In the genomic region with DNA sequence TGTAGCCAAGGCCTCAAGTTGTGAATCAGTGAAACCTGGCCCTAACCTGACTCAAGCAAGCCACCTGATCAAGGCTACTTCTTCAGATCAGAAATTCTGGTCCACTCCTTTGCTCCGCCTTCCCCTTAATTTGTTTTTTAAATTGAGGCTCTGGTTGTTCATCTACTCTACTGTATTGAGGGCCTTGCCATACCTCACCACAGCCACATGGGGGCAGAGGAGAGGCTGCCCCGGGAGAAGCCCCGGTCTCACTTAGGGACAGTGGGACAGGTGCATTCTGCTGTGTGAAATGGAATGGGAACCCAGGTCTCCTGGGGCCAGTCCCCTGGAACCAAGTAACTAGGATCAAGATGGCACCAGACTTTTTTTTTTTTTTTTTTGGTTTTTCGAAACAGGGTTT, we compare ENCODE assay signal across 12 mouse cellular contexts. TPM values are rescaled to one million over a fixed set of nuclear protein-coding genes. Genes with fewer than 3 reads are reported as not detected.
DNase-seq lines count a peak whose midpoint lies in the region; ATAC-seq and TF ChIP-seq lines count a peak whose summit lies in the region.
"Had no signal": no experiment of that assay in that cellular context is flagged by ENCODE, and none has a peak within 500 bp of the region (broad histone marks: within the 10 kb centered on the region; RNA-seq: fewer than 3 reads in every experiment).

No protein-coding gene starts in this region.

- 62% methylated on average over 4 of the region's 4 CpGs for WGBS in liver, adult 2 months
- 62% methylated on average over 4 of the region's 4 CpGs for WGBS in liver, embryonic 11.5 days
- 66% methylated on average over 4 of the region's 4 CpGs for WGBS in stomach, postnatal 0 days

- H3K79me2 ChIP-seq in liver, adult 2 months (ENCODE audit: control insufficient read depth, insufficient read depth, low read length) = no peaks in the 10 kb centered on the region
- H3K79me2 ChIP-seq in MEL (ENCODE audit: control insufficient read depth, insufficient read depth, low read length, poor library complexity) = no peaks in the 10 kb centered on the region

- H3K27ac ChIP-seq in liver, adult 2 months (replicated peaks; ENCODE audit: insufficient read depth, low read depth, low read length) = no peak overlapping the region
- H3K27ac ChIP-seq in liver, embryonic 11.5 days (ENCODE audit: low read depth, low read length) = no peak overlapping the region
- H3K27ac ChIP-seq in MEL (ENCODE audit: control insufficient read depth, low read depth, low read length) = no peak overlapping the region
- no peak overlapping the region for H3K27ac ChIP-seq in stomach, postnatal 0 days (replicated peaks)
- H3K27ac ChIP-seq: hindbrain, embryonic 12.5 days; liver, embryonic 13.5 days had no signal

- no peak for TF ChIP-seq POLR2A in liver, adult 2 months (IDR thresholded peaks at IDR 0.05; ENCODE audit: extremely low read depth, insufficient read depth, low read length)
- no peak for TF ChIP-seq POLR2A in MEL (IDR thresholded peaks at IDR 0.05; ENCODE audit: control insufficient read depth in 1 of 2, insufficient read depth in 1 of 2, low read depth in 1 of 2, low read length in 2 of 2, poor library complexity in 1 of 2)
- TF ChIP-seq POLR2A in brain, embryonic 14.5 days (IDR thresholded peaks at IDR 0.05; ENCODE audit: borderline replicate concordance, extremely low read depth, insufficient read depth, insufficient read length, poor library complexity, severe bottlenecking) = no peak

- no peaks in the 10 kb centered on the region for H3K27me3 ChIP-seq in liver, adult 2 months (ENCODE audit: control insufficient read depth, insufficient read depth, low read length)
- 0 out of 2 replicates have a peak, but pooled peaks cover 2% of the 10 kb centered on the region for H3K27me3 ChIP-seq in liver, embryonic 11.5 days (replicated peaks; ENCODE audit: control insufficient read depth, insufficient read depth, low read length)
- peaks cover 0 to 5% of the 10 kb centered on the region in 2 experiments; a peak in 3 of 4 replicates for H3K27me3 ChIP-seq in MEL (ENCODE audit: control insufficient read depth in 1 of 2, insufficient read depth in 2 of 2, low read length in 2 of 2)
- no peaks in the 10 kb centered on the region for H3K27me3 ChIP-seq in stomach, postnatal 0 days (ENCODE audit: control insufficient read depth, insufficient read depth, low read length)
- H3K27me3 ChIP-seq: hindbrain, embryonic 12.5 days; liver, embryonic 13.5 days had no signal

- no peaks in the 10 kb centered on the region for H3K9me3 ChIP-seq in liver, embryonic 11.5 days (ENCODE audit: control insufficient read depth, low read length)
- H3K9me3 ChIP-seq in MEL (replicated peaks; ENCODE audit: insufficient read depth, low read length) = no peaks in the 10 kb centered on the region
- no peaks in the 10 kb centered on the region for H3K9me3 ChIP-seq in stomach, postnatal 0 days (ENCODE audit: control insufficient read depth, low read length)
- H3K9me3 ChIP-seq: hindbrain, embryonic 12.5 days; liver, embryonic 13.5 days had no signal

- no peak for TF ChIP-seq EP300 in MEL (IDR thresholded peaks at IDR 0.05; ENCODE audit: low read depth in 1 of 2, low read length in 2 of 2)
- no peak for TF ChIP-seq EP300 in stomach, postnatal 0 days (optimal IDR thresholded peaks at IDR 0.05)

- no peaks in the 10 kb centered on the region for H3K4me1 ChIP-seq in liver, adult 2 months (ENCODE audit: control insufficient read depth, insufficient read depth, low read length)
- no peaks in the 10 kb centered on the region for H3K4me1 ChIP-seq in liver, embryonic 11.5 days (replicated peaks; ENCODE audit: control insufficient read depth, insufficient read depth, low read length)
- peaks cover 0 to 5% of the 10 kb centered on the region in 2 experiments; a peak in 1 of 4 replicates for H3K4me1 ChIP-seq in MEL (ENCODE audit: control insufficient read depth in 1 of 2, insufficient read depth in 2 of 2, low read length in 2 of 2)
- no peaks in the 10 kb centered on the region for H3K4me1 ChIP-seq in stomach, postnatal 0 days (replicated peaks; ENCODE audit: control insufficient read depth, insufficient read depth)
- H3K4me1 ChIP-seq: liver, embryonic 13.5 days had no signal

- peak; percentile 5 for DNase-seq in liver, adult 2 months (ENCODE audit: extremely low read depth, low read depth, low spot score)
- DNase-seq in liver, embryonic 11.5 days (ENCODE audit: low spot score) = no peak
- DNase-seq in MEL (ENCODE audit: low read depth, low spot score) = peak; percentile 67
- DNase-seq in brain, embryonic 14.5 days (ENCODE audit: low read depth) = no peak
- no peak for DNase-seq in stomach, postnatal 0 days (ENCODE audit: low spot score)
- no peak for DNase-seq in frontal cortex, postnatal 10 days (ENCODE audit: low spot score in 2 of 2)
- DNase-seq in right cerebral cortex, adult 18-20 months = no peak
- DNase-seq: cerebellum, adult 9-11 months; gastrocnemius, postnatal 14 days; liver, embryonic 13.5 days had no signal

- no peak for ATAC-seq in liver, embryonic 11.5 days (replicated peaks; ENCODE audit: low FRiP score)
- no peak for ATAC-seq in stomach, postnatal 0 days (ENCODE audit: low FRiP score, low TSS enrichment)

- no peak overlapping the region for H3K9ac ChIP-seq in liver, adult 2 months (ENCODE audit: low read depth, low read length)
- no peak overlapping the region for H3K9ac ChIP-seq in liver, embryonic 11.5 days (ENCODE audit: low read depth, low read length)
- peak overlapping the region; percentile 58 for H3K9ac ChIP-seq in MEL (ENCODE audit: control insufficient read depth, low read depth, low read length, poor library complexity, severe bottlenecking)
- no peak overlapping the region for H3K9ac ChIP-seq in stomach, postnatal 0 days (ENCODE audit: low read length)
- H3K9ac ChIP-seq: hindbrain, embryonic 12.5 days; liver, embryonic 13.5 days had no signal

- H3K36me3 ChIP-seq in liver, adult 2 months (ENCODE audit: control insufficient read depth, insufficient read depth, low read length) = no peaks in the 10 kb centered on the region
- no peaks in the 10 kb centered on the region for H3K36me3 ChIP-seq in liver, embryonic 11.5 days (ENCODE audit: control insufficient read depth, insufficient read depth, low read length)
- no peaks in the 10 kb centered on the region for H3K36me3 ChIP-seq in MEL (ENCODE audit: control insufficient read depth in 1 of 2, insufficient read depth in 2 of 2, low read length in 2 of 2)
- no peaks in the 10 kb centered on the region for H3K36me3 ChIP-seq in stomach, postnatal 0 days (ENCODE audit: control insufficient read depth, insufficient read depth, low read length)
- H3K36me3 ChIP-seq: hindbrain, embryonic 12.5 days; liver, embryonic 13.5 days had no signal

- TF ChIP-seq CTCF in liver, adult 2 months (IDR thresholded peaks at IDR 0.05; ENCODE audit: low read depth, low read length) = peak; percentile 85
- TF ChIP-seq CTCF in MEL (IDR thresholded peaks at IDR 0.05 in 2 of 3, conservative IDR thresholded peaks at IDR 0.05 in 1 of 3; ENCODE audit: control insufficient read depth in 1 of 3, insufficient read depth in 1 of 3, low read depth in 2 of 3, low read length in 3 of 3, poor library complexity in 1 of 3, severe bottlenecking in 1 of 3) = peak; percentile 72 to 82 (median 77)
- peak; percentile 44; the same call in 1 of the 2 replicates for TF ChIP-seq CTCF in brain, embryonic 14.5 days (IDR thresholded peaks at IDR 0.05; ENCODE audit: borderline replicate concordance, extremely low read depth, insufficient read depth, insufficient read length)
- TF ChIP-seq CTCF in stomach, postnatal 0 days (IDR thresholded peaks at IDR 0.05; ENCODE audit: low read depth) = peak; percentile 70

- H3K4me3 ChIP-seq in liver, adult 2 months (ENCODE audit: insufficient read depth, low read depth, low read length) = no peak overlapping the region
- H3K4me3 ChIP-seq in liver, embryonic 11.5 days (ENCODE audit: low read depth, low read length) = no peak overlapping the region
- peak overlapping the region; percentile 16 to 25; a peak in 3 of 4 replicates for H3K4me3 ChIP-seq in MEL (ENCODE audit: control insufficient read depth in 1 of 2, insufficient read depth in 1 of 2, low read depth in 2 of 2, low read length in 2 of 2)
- H3K4me3 ChIP-seq in stomach, postnatal 0 days (ENCODE audit: low read depth, low read length) = no peak overlapping the region
- H3K4me3 ChIP-seq: hindbrain, embryonic 12.5 days; liver, embryonic 13.5 days had no signal

- TF ChIP-seq RAD21 in MEL (IDR thresholded peaks at IDR 0.05; ENCODE audit: low read depth, low read length) = peak; percentile 53

- H3K4me2 ChIP-seq in liver, embryonic 11.5 days = no peak overlapping the region
- no peak overlapping the region for H3K4me2 ChIP-seq in stomach, postnatal 0 days (replicated peaks; ENCODE audit: low read depth)
- H3K4me2 ChIP-seq: hindbrain, embryonic 12.5 days; liver, embryonic 13.5 days had no signal

RNA-seq across cellular contexts. Expression of gene Krtdap, which starts 5.9 kb away (rescaled TPM):
- total RNA-seq in liver, adult 2 months (2014; rRNA removed) = not detected in 2 replicates
- polyA plus RNA-seq in liver, adult 2 months (2012; rRNA removed) = not detected in 2 replicates
- not detected in 2 replicates for polyA plus RNA-seq in liver, embryonic 11.5 days (2014; fragmentation: Nextera tagmentation; extraction: Ambion mirVana)
- total RNA-seq in MEL (2012; rRNA removed) = not detected in 2 replicates
- polyA plus RNA-seq in MEL (2012; ENCODE audit: insufficient read depth in 1 of 2, insufficient read length in 2 of 2, low read depth in 1 of 2, low replicate concordance in 2 of 2, missing spikeins in 1 of 2) = not detected
- polyA plus RNA-seq in brain, embryonic 14.5 days (2012; rRNA removed) = 5.6 and 30.7 TPM in 2 replicates
- 12,744 and 13,054 TPM in 2 replicates for polyA plus RNA-seq in stomach, postnatal 0 days (2015; fragmentation: Nextera tagmentation; extraction: Ambion mirVana)
- total RNA-seq: layer of hippocampus, adult 8-10 months had no signal
- polyA plus RNA-seq: hindbrain, embryonic 12.5 days had no signal

RNA-seq across cellular contexts. Expression of gene Dmkn, which starts 18.2 kb away (rescaled TPM):
- not detected in 2 replicates for total RNA-seq in liver, adult 2 months (2014; rRNA removed)
- polyA plus RNA-seq in liver, adult 2 months (2012; rRNA removed) = 0.44 TPM in 1 of 2 replicates, not detected in the other
- polyA plus RNA-seq in liver, embryonic 11.5 days (2014; fragmentation: Nextera tagmentation; extraction: Ambion mirVana) = not detected in 2 replicates
- total RNA-seq in MEL (2012; rRNA removed) = not detected in 2 replicates
- polyA plus RNA-seq in MEL (2012; ENCODE audit: insufficient read depth in 1 of 2, insufficient read length in 2 of 2, low read depth in 1 of 2, low replicate concordance in 2 of 2, missing spikeins in 1 of 2) = not detected
- polyA plus RNA-seq in brain, embryonic 14.5 days (2012; rRNA removed) = 3.5 and 14.2 TPM in 2 replicates
- 1,959 and 2,038 TPM in 2 replicates for polyA plus RNA-seq in stomach, postnatal 0 days (2015; fragmentation: Nextera tagmentation; extraction: Ambion mirVana)
- polyA plus RNA-seq: liver, embryonic 13.5 days had no signal

RNA-seq across cellular contexts. Expression of gene Sbsn, which starts 30.5 kb away (rescaled TPM):
- total RNA-seq in liver, adult 2 months (2014; rRNA removed) = 0.46 and 0.60 TPM in 2 replicates
- 0.33 and 0.41 TPM in 2 replicates for polyA plus RNA-seq in liver, adult 2 months (2012; rRNA removed)
- 0.07 and 0.21 TPM in 2 replicates for polyA plus RNA-seq in liver, embryonic 11.5 days (2014; fragmentation: Nextera tagmentation; extraction: Ambion mirVana)
- total RNA-seq in MEL (2012; rRNA removed) = 1.2 TPM in 1 of 2 replicates, not detected in the other
- under 1 TPM in 1 of 2 experiments, not detected in 1; 0.17 TPM for polyA plus RNA-seq in MEL (2012; ENCODE audit: insufficient read depth in 1 of 2, insufficient read length in 2 of 2, low read depth in 1 of 2, low replicate concordance in 2 of 2, missing spikeins in 1 of 2)
- polyA plus RNA-seq in brain, embryonic 14.5 days (2012; rRNA removed) = 5.1 and 8.8 TPM in 2 replicates
- polyA plus RNA-seq in stomach, postnatal 0 days (2015; fragmentation: Nextera tagmentation; extraction: Ambion mirVana) = 438 and 453 TPM in 2 replicates

RNA-seq across cellular contexts. Expression of gene Gapdhs, which starts 38.3 kb away (rescaled TPM):
- not detected in 2 replicates for total RNA-seq in liver, adult 2 months (2014; rRNA removed)
- polyA plus RNA-seq in liver, adult 2 months (2012; rRNA removed) = 0.50 and 1.3 TPM in 2 replicates
- polyA plus RNA-seq in liver, embryonic 11.5 days (2014; fragmentation: Nextera tagmentation; extraction: Ambion mirVana) = 0.31 and 0.44 TPM in 2 replicates
- total RNA-seq in MEL (2012; rRNA removed) = not detected in 2 replicates
- polyA plus RNA-seq in MEL (2012; ENCODE audit: insufficient read depth in 1 of 2, insufficient read length in 2 of 2, low read depth in 1 of 2, low replicate concordance in 2 of 2, missing spikeins in 1 of 2) = under 1 TPM in 1 of 2 experiments, not detected in 1; 0.49 TPM
- polyA plus RNA-seq in brain, embryonic 14.5 days (2012; rRNA removed) = 0.50 TPM in 1 of 2 replicates, not detected in the other
- polyA plus RNA-seq in stomach, postnatal 0 days (2015; fragmentation: Nextera tagmentation; extraction: Ambion mirVana) = 0.27 and 0.30 TPM in 2 replicates
- total RNA-seq: gastrocnemius, postnatal 14 days; layer of hippocampus, adult 8-10 months had no signal
- polyA plus RNA-seq: liver, embryonic 13.5 days had no signal

RNA-seq across cellular contexts. Expression of gene Ffar2, which starts 41.8 kb away (rescaled TPM):
- 0.09 and 0.13 TPM in 2 replicates for total RNA-seq in liver, adult 2 months (2014; rRNA removed)
- polyA plus RNA-seq in liver, adult 2 months (2012; rRNA removed) = 0.04 TPM in 1 of 2 replicates, not detected in the other
- 0.36 and 0.47 TPM in 2 replicates for polyA plus RNA-seq in liver, embryonic 11.5 days (2014; fragmentation: Nextera tagmentation; extraction: Ambion mirVana)
- not detected in 2 replicates for total RNA-seq in MEL (2012; rRNA removed)
- polyA plus RNA-seq in MEL (2012; ENCODE audit: insufficient read depth in 1 of 2, insufficient read length in 2 of 2, low read depth in 1 of 2, low replicate concordance in 2 of 2, missing spikeins in 1 of 2) = under 1 TPM in 1 of 2 experiments, not detected in 1; 0.04 TPM
- 0.13 and 0.46 TPM in 2 replicates for polyA plus RNA-seq in brain, embryonic 14.5 days (2012; rRNA removed)
- 1.7 TPM in 2 replicates for polyA plus RNA-seq in stomach, postnatal 0 days (2015; fragmentation: Nextera tagmentation; extraction: Ambion mirVana)
- polyA plus RNA-seq: hindbrain, embryonic 12.5 days had no signal

Comparison
In these comparisons a context has a peak if more than half of its experiments do, and no peak if none do; other contexts are left out.
1. DNase-seq: peak in liver, adult 2 months (single experiment) and MEL (single experiment); none in liver, embryonic 11.5 days (single experiment), brain, embryonic 14.5 days (single experiment), stomach, postnatal 0 days (single experiment), frontal cortex, postnatal 10 days (0 of 2) and right cerebral cortex, adult 18-20 months (single experiment).
2. H3K4me3 ChIP-seq: peak in MEL (2 of 2); none in liver, adult 2 months (single experiment), liver, embryonic 11.5 days (single experiment) and stomach, postnatal 0 days (single experiment).
3. RNA of gene Krtdap, which starts 5.9 kb away (polyA plus RNA-seq): 12,744 to 13,054 TPM in stomach, postnatal 0 days; 5.6 to 30.7 TPM in brain, embryonic 14.5 days, not detected in liver, adult 2 months, not detected in liver, embryonic 11.5 days and not detected in MEL; every median in the first group is over 100 times any median in the second.
4. RNA of gene Dmkn, which starts 18.2 kb away (polyA plus RNA-seq): 1,959 to 2,038 TPM in stomach, postnatal 0 days; 3.5 to 14.2 TPM in brain, embryonic 14.5 days, not detected in liver, embryonic 11.5 days, 0.44 TPM in liver, adult 2 months and not detected in MEL; every median in the first group is over 100 times any median in the second.
5. RNA of gene Sbsn, which starts 30.5 kb away (polyA plus RNA-seq): 438 to 453 TPM in stomach, postnatal 0 days; 5.1 to 8.8 TPM in brain, embryonic 14.5 days, 0.33 to 0.41 TPM in liver, adult 2 months, 0.17 TPM in MEL and 0.07 to 0.21 TPM in liver, embryonic 11.5 days; every median in the first group is over 10 times any median in the second.
6. Peak in every context shown above with its lines, with median percentiles within 50 percentile points of each other: CTCF ChIP-seq.